Mouse (Mus musculus) midbrain, embryonic 14.5 days (tissue): Measurements from ENCODE around the gene Tle1. TPM values are rescaled to one million over a fixed set of nuclear protein-coding genes. Genes with fewer than 3 reads are reported as not detected.

Experiments
- ATAC-seq: fragments of 200-750 bp; cut with Nextera tagmentation; 2 replicates; pipeline ENCODE4 v1.8.0; 2017; ENCODE audit warnings: moderate number of reproducible peaks, moderate library complexity; ENCODE audit not compliant: low FRiP score, low TSS enrichment
- DNase-seq: peaks from one replicate; pipeline ENCODE4 v3.0.0-alpha.2; 2015
- H3K27ac ChIP-seq: fragments of 300-500 bp; sonication (generic); replicated peaks from 2 replicates; pipeline ENCODE4 v1.5.1; 2014; ENCODE audit warnings: mild to moderate bottlenecking, low read depth, low read length, moderate library complexity
- H3K27me3 ChIP-seq: fragments of 300-500 bp; sonication (generic); 2 replicates; pipeline ENCODE4 v1.6.1; 2014; ENCODE audit warnings: low read length, control low read depth, mixed read lengths; ENCODE audit not compliant: control insufficient read depth, insufficient read depth
- H3K36me3 ChIP-seq: fragments of 300-500 bp; sonication (generic); 2 replicates; pipeline ENCODE4 v1.6.1; 2014; ENCODE audit warnings: low read length, control low read depth; ENCODE audit not compliant: control insufficient read depth, insufficient read depth
- H3K4me1 ChIP-seq: fragments of 300-500 bp; sonication (generic); 2 replicates; pipeline ENCODE4 v1.6.1; 2014; ENCODE audit warnings: mild to moderate bottlenecking, antibody characterized with exemption, low read length, control low read depth; ENCODE audit not compliant: control insufficient read depth, insufficient read depth
- H3K4me2 ChIP-seq: fragments of 300-500 bp; sonication (generic); 2 replicates; pipeline ENCODE4 v1.6.1; 2014; ENCODE audit warnings: mild to moderate bottlenecking, low read length, moderate library complexity
- H3K4me3 ChIP-seq: fragments of 300-500 bp; sonication (generic); replicated peaks from 2 replicates; pipeline ENCODE4 v1.5.1; 2014; ENCODE audit warnings: low read depth, low read length
- H3K9ac ChIP-seq: fragments of 300-500 bp; sonication (generic); replicated peaks from 2 replicates; pipeline ENCODE4 v1.6.1; 2014; ENCODE audit warnings: mild to moderate bottlenecking, low read length, moderate library complexity
- H3K9me3 ChIP-seq: fragments of 300-500 bp; sonication (generic); 2 replicates; pipeline ENCODE4 v1.6.1; 2016; ENCODE audit warnings: low read length, control low read depth, mixed read lengths; ENCODE audit not compliant: control insufficient read depth
- WGBS: fragments of 180-500 bp; shearing (Covaris S2); extraction: QIAGEN DNeasy Blood & Tissue Kit; methylation state at CpG from one replicate; pipeline ENCODE4 v1.1.7; 2014; 5-methylcytosine and 5-hydroxymethylcytosine counted together
- polyA plus RNA-seq: library from polyadenylated mRNA; unstranded; fragments of >200 nt; fragmentation: Nextera tagmentation; extraction: Ambion mirVana; gene quantifications from 2 replicates; pipeline ENCODE4 v1.2.1, GENCODE M21; 2014

The Tle1 gene
- polyA plus RNA-seq, 1 experiment from 2014 or later = 51.0 TPM

DNA sequence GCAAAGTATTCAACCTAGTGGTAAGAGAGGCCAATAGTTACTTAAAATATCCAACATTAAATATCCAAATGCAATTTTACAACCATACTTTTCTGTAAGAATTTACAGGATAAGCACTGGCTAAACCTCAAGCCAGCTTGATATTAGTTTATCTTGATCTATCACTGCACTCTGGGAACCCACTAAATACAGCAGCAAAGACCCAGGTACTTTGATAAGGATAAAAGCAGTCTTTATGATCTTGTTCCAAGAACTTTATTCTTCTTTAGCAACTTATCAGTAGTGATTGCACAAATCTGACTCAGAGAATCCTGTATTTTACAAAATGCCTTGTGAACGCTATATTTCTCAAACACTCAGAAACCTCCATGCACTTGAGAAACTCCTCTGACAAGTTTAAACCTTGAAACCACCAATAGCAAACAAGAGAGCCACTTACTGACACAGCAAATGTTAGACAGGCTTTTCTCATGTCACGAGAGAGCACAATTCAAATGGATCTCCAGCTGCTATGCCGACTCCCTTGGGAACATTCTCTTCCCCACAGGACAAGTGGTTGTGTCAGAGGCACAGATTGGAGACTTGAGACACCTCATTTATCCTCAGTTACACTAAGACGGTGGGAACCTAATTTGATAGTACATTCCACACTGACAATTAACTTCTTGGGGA lies 50.1 kb downstream of the Tle1 start:
- Histone ChIP-seq H3K27me3 (no peaks in the 10 kb centered on the region), H3K4me3 (no peak overlapping the region), H3K4me2 (no peak overlapping the region), H3K9ac (no peak overlapping the region), H3K9me3 (no peaks in the 10 kb centered on the region), H3K27ac (no peak overlapping the region), H3K4me1 (peaks cover 18% of the 10 kb centered on the region), H3K36me3 (0 out of 2 replicates have a peak, but pooled peaks cover 3% of the 10 kb centered on the region)
- no peak for ATAC-seq
- DNase-seq = no peak
- WGBS = 57% methylated on average over 4 of the region's 4 CpGs

DNA sequence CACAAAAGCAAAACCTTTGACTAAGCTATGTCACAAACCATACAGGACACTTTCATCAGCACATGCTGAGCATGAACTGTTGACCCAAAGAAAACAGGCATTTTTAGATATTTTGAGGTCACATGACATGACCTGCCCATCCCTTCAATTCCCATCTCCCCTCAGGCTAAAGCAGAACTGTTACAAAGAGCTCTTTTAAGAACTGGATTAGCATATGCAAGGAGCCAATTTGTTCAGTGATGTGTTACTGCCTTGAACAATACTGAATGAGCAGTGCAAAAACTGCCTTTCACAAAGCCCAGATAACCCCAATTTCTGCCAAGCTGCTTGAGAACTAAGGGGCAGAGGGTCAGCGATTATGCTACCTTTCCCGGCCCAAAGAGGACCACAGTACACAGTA lies 54.7 kb downstream of the Tle1 start:
- Histone ChIP-seq H3K4me3 (no peak overlapping the region), H3K27ac (no peak overlapping the region), H3K4me2 (no peak overlapping the region), H3K4me1 (peaks cover 21% of the 10 kb centered on the region), H3K9me3 (no peaks in the 10 kb centered on the region), H3K27me3 (no peaks in the 10 kb centered on the region), H3K36me3 (peaks cover 3% of the 10 kb centered on the region; the same call in 1 of the 2 replicates), H3K9ac (no peak overlapping the region)
- 12% methylated on average over 2 of the region's 2 CpGs for WGBS
- peak; percentile 46 for DNase-seq
- peak; percentile 68; the same call in 1 of the 2 replicates for ATAC-seq

DNA sequence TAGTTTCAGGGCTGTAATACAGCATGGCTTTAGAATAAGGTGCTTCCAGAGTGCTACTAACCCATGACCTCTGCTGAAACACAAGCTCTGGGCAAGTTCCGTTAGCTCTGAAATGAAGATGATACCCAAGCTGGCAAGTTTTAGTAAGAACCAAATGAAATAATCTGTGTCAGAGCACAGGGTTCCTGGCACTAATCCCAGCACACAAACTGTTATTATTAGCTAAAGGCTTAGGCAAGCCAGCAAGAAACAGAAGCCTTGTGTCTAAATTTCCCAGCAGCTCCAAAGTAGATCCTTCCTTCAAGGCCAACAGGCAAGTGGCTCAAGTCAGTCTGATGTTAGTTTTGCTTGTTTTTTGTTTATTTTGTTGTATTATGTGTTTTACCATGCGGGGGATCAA lies 56.2 kb downstream of the Tle1 start:
- Histone ChIP-seq H3K9ac (no peak overlapping the region), H3K4me1 (peaks cover 21% of the 10 kb centered on the region), H3K27me3 (no peaks in the 10 kb centered on the region), H3K9me3 (no peaks in the 10 kb centered on the region), H3K4me3 (no peak overlapping the region), H3K36me3 (peaks cover 17% of the 10 kb centered on the region), H3K27ac (no peak overlapping the region), H3K4me2 (no peak overlapping the region)
- DNase-seq (no peak), ATAC-seq (no peak)
- WGBS = 87% methylated on average over 2 of the region's 2 CpGs

DNA sequence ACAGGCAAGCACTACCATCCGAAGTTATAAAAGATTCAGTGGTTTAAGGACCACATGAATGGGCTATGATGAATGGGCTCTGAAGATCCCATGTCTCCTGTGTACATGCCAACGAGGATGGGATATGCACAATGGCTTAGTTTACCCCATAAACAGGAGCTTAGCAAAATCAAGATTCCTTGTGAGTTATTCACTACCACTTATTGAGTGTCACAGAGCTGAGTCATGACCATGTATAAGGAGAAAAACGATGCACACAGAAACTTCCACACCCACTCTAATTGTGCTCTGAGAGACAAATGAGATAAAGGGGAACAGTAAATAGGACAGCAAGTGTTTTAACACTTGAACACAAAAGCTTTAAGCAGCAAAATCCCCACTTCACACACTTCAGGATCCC lies 60.0 kb downstream of the Tle1 start:
- peaks cover 4% of the 10 kb centered on the region; the same call in 1 of the 2 replicates for H3K4me1 ChIP-seq
- no peaks in the 10 kb centered on the region for H3K9me3 ChIP-seq
- H3K4me2 ChIP-seq = no peak overlapping the region
- H3K36me3 ChIP-seq = peaks cover 44% of the 10 kb centered on the region
- DNase-seq (no peak), ATAC-seq (no peak)
- no peak overlapping the region for H3K27ac ChIP-seq
- 80% methylated on average over 3 of the region's 3 CpGs for WGBS
- no peaks in the 10 kb centered on the region for H3K27me3 ChIP-seq
- H3K9ac ChIP-seq = no peak overlapping the region
- no peak overlapping the region for H3K4me3 ChIP-seq

DNA sequence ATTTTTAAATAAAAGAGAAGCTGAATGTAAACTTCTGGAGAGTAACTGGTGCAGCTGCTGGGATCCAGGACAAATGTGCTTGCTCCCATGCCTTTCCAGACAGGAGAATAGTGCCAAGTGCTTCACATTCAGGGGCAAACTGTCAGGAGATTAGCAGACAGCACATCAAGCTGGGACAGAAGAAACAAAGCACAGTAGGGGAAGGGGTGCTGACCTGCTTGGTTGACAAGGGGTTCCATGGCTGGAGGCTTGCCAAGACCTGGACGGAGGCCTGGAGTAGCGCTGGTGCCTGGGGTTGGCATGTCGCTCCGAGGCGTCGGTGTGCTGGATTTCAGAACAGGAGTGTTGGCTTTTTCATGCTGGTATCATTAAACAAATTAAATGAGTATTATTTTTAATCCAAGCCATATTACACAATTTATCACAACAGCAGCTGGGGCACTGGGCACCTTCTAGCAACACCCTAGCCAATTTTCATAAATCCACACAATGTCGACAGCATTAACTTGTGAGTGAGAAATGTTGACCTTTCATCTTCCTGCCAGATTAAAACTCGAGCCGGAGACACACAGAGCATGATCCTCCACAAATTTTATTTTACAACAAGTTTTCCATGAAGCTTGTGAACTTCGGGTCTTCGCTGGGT lies 61.1 kb downstream of the Tle1 start:
- H3K4me2 ChIP-seq = no peak overlapping the region
- H3K36me3 ChIP-seq = peaks cover 50% of the 10 kb centered on the region
- H3K27me3 ChIP-seq = no peaks in the 10 kb centered on the region
- DNase-seq = peak; percentile 71
- H3K9ac ChIP-seq = no peak overlapping the region
- H3K9me3 ChIP-seq = no peaks in the 10 kb centered on the region
- H3K4me3 ChIP-seq = no peak overlapping the region
- 69% methylated on average over 11 of the region's 11 CpGs for WGBS
- no peaks in the 10 kb centered on the region for H3K4me1 ChIP-seq
- peak; percentile 48; the same call in 1 of the 2 replicates for ATAC-seq
- H3K27ac ChIP-seq = no peak overlapping the region

DNA sequence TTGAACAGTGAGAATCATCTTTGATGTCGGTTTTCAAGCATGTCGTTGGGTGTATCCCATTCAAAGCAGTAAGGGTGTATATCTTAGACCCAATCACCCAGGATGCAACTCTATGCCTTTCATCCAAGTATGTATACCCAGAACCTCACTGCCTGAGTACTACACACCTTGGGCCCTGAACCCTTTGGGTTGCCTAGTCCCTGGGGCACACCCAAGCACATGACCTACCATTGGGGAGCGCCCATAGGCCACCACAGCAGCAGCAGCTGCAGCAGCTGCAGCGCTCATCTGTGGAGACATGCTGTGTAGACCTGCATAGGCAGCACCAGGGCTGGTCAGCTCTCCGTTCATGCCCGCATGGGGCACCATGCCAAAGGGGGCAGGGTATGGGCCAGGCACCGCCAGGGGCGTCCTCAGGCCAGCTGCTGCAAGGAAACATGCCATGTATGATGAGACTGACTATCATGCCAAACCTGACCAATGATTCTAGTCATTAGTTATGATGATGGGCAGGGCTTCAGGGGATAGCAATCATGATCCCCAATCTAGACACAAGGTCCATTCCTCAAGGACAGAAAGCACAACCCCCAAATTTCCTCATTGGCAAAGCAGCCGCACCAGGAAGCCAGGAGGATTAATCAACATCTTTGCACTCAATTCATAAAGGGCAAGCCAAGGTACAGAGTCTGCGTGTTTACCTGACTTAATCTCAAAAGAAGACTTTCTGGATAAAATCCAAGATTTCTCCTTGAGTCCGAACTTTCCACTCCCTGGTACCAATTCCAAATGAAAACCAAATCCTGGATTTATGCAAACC lies 62.2 kb downstream of the Tle1 start:
- peaks cover 55% of the 10 kb centered on the region for H3K36me3 ChIP-seq
- DNase-seq (no peak), ATAC-seq (0 out of 2 replicates have a peak, but pooled peaks have one; percentile 51)
- no peak overlapping the region for H3K27ac ChIP-seq
- no peak overlapping the region for H3K9ac ChIP-seq
- WGBS = 96% methylated on average over 11 of the region's 11 CpGs
- H3K4me2 ChIP-seq = no peak overlapping the region
- H3K9me3 ChIP-seq = no peaks in the 10 kb centered on the region
- no peaks in the 10 kb centered on the region for H3K27me3 ChIP-seq
- H3K4me3 ChIP-seq = no peak overlapping the region
- no peaks in the 10 kb centered on the region for H3K4me1 ChIP-seq

DNA sequence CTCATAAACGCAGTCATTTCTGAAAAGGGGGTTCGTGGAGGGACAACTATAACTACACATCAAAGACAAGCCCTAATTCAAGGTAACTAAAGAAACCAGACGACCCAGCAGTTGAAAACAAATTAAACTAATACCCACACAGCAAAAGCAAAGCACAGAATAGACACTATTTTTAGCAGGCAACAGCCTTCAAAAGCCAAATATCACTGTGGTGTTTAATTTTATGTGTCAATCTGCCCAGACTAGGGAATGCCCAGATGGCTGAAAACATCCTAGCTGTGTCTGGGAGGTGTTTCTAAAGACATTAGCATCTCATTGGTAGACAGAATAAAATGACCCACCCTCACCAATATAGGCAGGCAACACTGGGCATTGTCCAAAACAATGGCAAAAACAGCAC lies 68.1 kb downstream of the Tle1 start:
- Histone ChIP-seq H3K4me2 (no peak overlapping the region), H3K36me3 (peaks cover 44% of the 10 kb centered on the region), H3K27me3 (no peaks in the 10 kb centered on the region), H3K27ac (no peak overlapping the region), H3K4me3 (no peak overlapping the region), H3K9me3 (no peaks in the 10 kb centered on the region), H3K9ac (no peak overlapping the region), H3K4me1 (no peaks in the 10 kb centered on the region)
- DNase-seq (no peak), ATAC-seq (no peak)
- 94% methylated on average over 3 of the region's 3 CpGs for WGBS

DNA sequence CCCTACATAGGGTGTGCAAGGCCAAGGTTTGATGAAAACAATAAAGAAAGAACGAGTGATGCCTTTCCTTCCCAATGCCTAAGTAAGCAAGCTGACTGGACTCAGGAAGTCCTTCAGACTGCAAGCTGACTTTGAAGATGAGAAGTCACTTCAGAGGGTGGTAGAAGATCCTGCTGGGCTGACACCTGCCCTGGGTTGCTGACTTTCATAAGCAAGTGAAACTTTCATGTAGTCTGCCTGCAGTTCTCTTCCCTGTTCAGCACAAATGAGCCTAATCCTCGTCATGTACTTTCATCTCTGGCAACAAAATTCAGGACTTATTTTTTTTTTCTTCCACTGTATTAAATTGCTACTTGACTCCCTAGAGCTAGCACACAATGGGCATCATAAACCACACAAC lies 73.1 kb downstream of the Tle1 start:
- DNase-seq = no peak
- WGBS = 76% methylated on average over 2 of the region's 2 CpGs
- Histone ChIP-seq H3K36me3 (peaks cover 51% of the 10 kb centered on the region), H3K9ac (no peak overlapping the region), H3K4me3 (no peak overlapping the region), H3K4me2 (no peak overlapping the region), H3K9me3 (no peaks in the 10 kb centered on the region), H3K27me3 (no peaks in the 10 kb centered on the region), H3K27ac (no peak overlapping the region), H3K4me1 (no peaks in the 10 kb centered on the region)
- ATAC-seq = no peak
